Mouse (Mus musculus) liver, adult 2 months (tissue): ENCODE data around the gene Hba-a1.

Experiments
- CTCF ChIP-seq: fragments of 200-500 bp; IDR thresholded peaks from 2 replicates; pipeline ENCODE4 v1.5.1; 2011; ENCODE audit warnings: low read depth, low read length, control low read depth
- POLR2A ChIP-seq: fragments of 200-500 bp; IDR thresholded peaks from 2 replicates; pipeline ENCODE4 v1.6.1; 2011; ENCODE audit warnings: low read length, control low read depth; ENCODE audit not compliant: insufficient read depth; ENCODE audit errors: extremely low read depth

DNA sequence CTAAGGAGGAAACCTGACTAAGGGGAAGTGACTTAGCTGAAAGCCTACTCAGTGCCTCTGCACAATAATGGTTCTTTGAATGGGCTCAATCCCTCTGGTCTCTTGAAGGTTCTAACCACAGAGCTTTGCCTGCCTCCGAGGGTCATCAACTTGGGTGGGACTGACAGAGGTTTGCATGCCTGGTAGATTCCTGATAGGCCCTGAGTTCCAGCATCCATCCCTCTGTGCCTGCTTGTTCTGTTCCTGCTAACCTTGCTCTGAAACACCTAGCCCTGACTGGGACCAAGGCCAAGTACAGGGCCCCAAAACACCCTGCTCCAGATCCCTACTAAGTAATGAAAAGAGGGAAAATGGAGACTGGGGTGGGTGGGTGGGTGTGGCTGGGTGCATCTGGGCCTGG lies 20.1 kb downstream of the Hba-a1 start:
- TF ChIP-seq CTCF (no peak), POLR2A (no peak)
